Mouse (Mus musculus): ENCODE data around the gene Cd24a.

Cd24a gene

GRCm38 (mm10) chr10:43577997-43578331 lies at the start of gene Cd24a:
Gene Cd24a (plus strand): TSS chr10:43578284.
- no peak for DNase-seq (ENCODE audit: low read depth in 2 of 2, low spot score in 2 of 2)

- DNase-seq (ENCODE audit: low read depth in 2 of 2, low spot score in 2 of 2) = no peak
These were observed 43.7 kb upstream of the Cd24a start for GRCm38 (mm10) chr10:43534382-43534781.

- no peak for DNase-seq (ENCODE audit: low read depth in 2 of 2, low spot score in 2 of 2)
These were observed 40.4 kb upstream of the Cd24a start for GRCm38 (mm10) chr10:43537652-43538051.

- DNase-seq (ENCODE audit: low read depth in 2 of 2, low spot score in 2 of 2) = no peak
These were observed 39.3 kb upstream of the Cd24a start for GRCm38 (mm10) chr10:43538831-43539230.

GRCm38 (mm10) chr10:43539746-43540310 lies 38.3 kb upstream of the Cd24a start:
- no peak for DNase-seq (ENCODE audit: low read depth in 2 of 2, low spot score in 2 of 2)

GRCm38 (mm10) chr10:43540442-43541152 lies 37.5 kb upstream of the Cd24a start, which contains the start of gene 1700021F05Rik:
Gene 1700021F05Rik (minus strand): TSS chr10:43540994.
- peak; percentile 90 to 92 for DNase-seq (ENCODE audit: low read depth in 2 of 2, low spot score in 2 of 2)

GRCm38 (mm10) chr10:43541153-43541544 lies 36.9 kb upstream of the Cd24a start:
- DNase-seq (ENCODE audit: low read depth in 2 of 2, low spot score in 2 of 2) = no peak

GRCm38 (mm10) chr10:43549411-43549810 lies 28.7 kb upstream of the Cd24a start:
- DNase-seq (ENCODE audit: low read depth in 2 of 2, low spot score in 2 of 2) = no peak

GRCm38 (mm10) chr10:43550923-43551322 lies 27.2 kb upstream of the Cd24a start:
- no peak for DNase-seq (ENCODE audit: low read depth in 2 of 2, low spot score in 2 of 2)

- DNase-seq (ENCODE audit: low read depth in 2 of 2, low spot score in 2 of 2) = no peak
These were observed 26.7 kb upstream of the Cd24a start for GRCm38 (mm10) chr10:43551388-43551787.

GRCm38 (mm10) chr10:43557630-43558165 lies 20.4 kb upstream of the Cd24a start:
- no peak for DNase-seq (ENCODE audit: low read depth in 2 of 2, low spot score in 2 of 2)

GRCm38 (mm10) chr10:43559313-43559712 lies 18.8 kb upstream of the Cd24a start:
- DNase-seq (ENCODE audit: low read depth in 2 of 2, low spot score in 2 of 2) = no peak

GRCm38 (mm10) chr10:43560765-43561164 lies 17.3 kb upstream of the Cd24a start:
- DNase-seq (ENCODE audit: low read depth in 2 of 2, low spot score in 2 of 2) = no peak

GRCm38 (mm10) chr10:43561311-43561710 lies 16.8 kb upstream of the Cd24a start:
- no peak for DNase-seq (ENCODE audit: low read depth in 2 of 2, low spot score in 2 of 2)

GRCm38 (mm10) chr10:43574352-43574751 lies 3.7 kb upstream of the Cd24a start:
- no peak for DNase-seq (ENCODE audit: low read depth in 2 of 2, low spot score in 2 of 2)

GRCm38 (mm10) chr10:43574956-43575355 lies 3.1 kb upstream of the Cd24a start:
- peak; percentile 53 to 76 for DNase-seq (ENCODE audit: low read depth in 2 of 2, low spot score in 2 of 2)

- no peak for DNase-seq (ENCODE audit: low read depth in 2 of 2, low spot score in 2 of 2)
These were observed 636 bp upstream of the Cd24a start for GRCm38 (mm10) chr10:43577299-43577996.

- no peak for DNase-seq (ENCODE audit: low read depth in 2 of 2, low spot score in 2 of 2)
These were observed 276 bp downstream of the Cd24a start for GRCm38 (mm10) chr10:43578366-43578753.

GRCm38 (mm10) chr10:43578754-43579380 lies 783 bp downstream of the Cd24a start:
- peak in 1 of 2 experiments; percentile 1 for DNase-seq (ENCODE audit: low read depth in 2 of 2, low spot score in 2 of 2)

GRCm38 (mm10) chr10:43579381-43580261 lies 1.5 kb downstream of the Cd24a start:
- no peak for DNase-seq (ENCODE audit: low read depth in 2 of 2, low spot score in 2 of 2)

- no peak for DNase-seq (ENCODE audit: low read depth in 2 of 2, low spot score in 2 of 2)
These were observed 2.6 kb downstream of the Cd24a start for GRCm38 (mm10) chr10:43580649-43581078.
